Comparison of ENCODE assay signal across 30 mouse cellular contexts in the genomic region with DNA sequence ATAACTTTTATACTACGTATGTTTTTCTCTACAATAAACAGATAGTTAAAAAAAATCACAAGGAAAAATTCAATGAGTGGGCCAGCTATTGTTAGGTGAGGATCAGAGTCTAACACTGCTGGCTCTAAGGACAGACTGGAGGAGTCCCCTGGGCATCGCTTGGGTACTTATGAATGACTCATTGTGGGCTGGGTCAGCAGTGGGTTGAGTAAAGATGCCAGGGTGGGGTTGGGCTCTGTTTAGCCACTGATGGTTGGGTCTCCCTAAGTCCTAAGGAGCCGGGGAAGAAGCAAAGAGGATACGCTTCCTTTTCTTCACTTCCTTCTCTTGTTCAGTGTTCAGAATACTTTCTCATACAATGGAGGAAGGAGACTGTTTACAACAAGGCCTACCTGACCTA. TPM values are rescaled to one million over a fixed set of nuclear protein-coding genes. Genes with fewer than 3 reads are reported as not detected.
A peak's percentile ranks its signal among the peaks of the same experiment; 100 is the strongest.
DNase-seq lines count a peak whose midpoint lies in the region; ATAC-seq and TF ChIP-seq lines count a peak whose summit lies in the region.
"Had no signal": no experiment of that assay in that cellular context is flagged by ENCODE, and none has a peak within 500 bp of the region (broad histone marks: within the 10 kb centered on the region; RNA-seq: fewer than 3 reads in every experiment).

No protein-coding gene starts in this region.

- H3K4me3 ChIP-seq in myocyte = no peak overlapping the region
- H3K4me3 ChIP-seq: forebrain, embryonic 10.5 days; forebrain, embryonic 13.5 days; heart, embryonic 12.5 days; heart, embryonic 15.5 days; hindbrain, embryonic 10.5 days; hindbrain, embryonic 13.5 days had no signal

- peak overlapping the region; percentile 48 for H3K4me2 ChIP-seq in myocyte (ENCODE audit: low read depth)
- H3K4me2 ChIP-seq: forebrain, embryonic 13.5 days; heart, embryonic 12.5 days; heart, embryonic 15.5 days; hindbrain, embryonic 13.5 days had no signal

- H3K36me3 ChIP-seq in myocyte (ENCODE audit: control insufficient read depth, insufficient read depth) = no peaks in the 10 kb centered on the region
- H3K36me3 ChIP-seq: forebrain, embryonic 10.5 days; G1E; heart, embryonic 12.5 days; heart, embryonic 15.5 days; hindbrain, embryonic 10.5 days; hindbrain, embryonic 13.5 days had no signal

- H3ac ChIP-seq in myocyte (ENCODE audit: control insufficient read depth, insufficient read length) = no peak overlapping the region

- no peaks in the 10 kb centered on the region for H3K27me3 ChIP-seq in myocyte (ENCODE audit: control insufficient read depth, insufficient read depth, insufficient read length)
- H3K27me3 ChIP-seq: CH12.LX; forebrain, embryonic 13.5 days; heart, embryonic 12.5 days; heart, embryonic 15.5 days; hindbrain, embryonic 13.5 days had no signal

- peak; percentile 78 for ATAC-seq in granulocyte monocyte progenitor cell, adult 5-6 weeks (replicated peaks; ENCODE audit: poor library complexity, severe bottlenecking)
- ATAC-seq in cerebellum, adult (ENCODE audit: insufficient number of reproducible peaks, low FRiP score, low TSS enrichment) = no peak
- ATAC-seq in inflammation-experienced regulatory T-cells, adult 6 months = no peak
- ATAC-seq: forebrain, embryonic 13.5 days; forebrain, embryonic 16.5 days; hindbrain, embryonic 16.5 days; intestine, embryonic 16.5 days had no signal

- DNase-seq in 3134 (ENCODE audit: extremely low read depth, insufficient read length, low spot score) (peak; percentile 57), 416B (ENCODE audit: low read depth) (peak; percentile 29)
- DNase-seq in gastrocnemius, adult 18-20 months (ENCODE audit: low spot score) = no peak
- DNase-seq: adrenal gland, postnatal 10 days; adrenal gland, postnatal 36 days; B cell, adult 2 months; cerebellum, adult 11 months; cerebellum, adult 2 months; cerebellum, postnatal 14 days; gastrocnemius, postnatal 10 days; gastrocnemius, postnatal 36 days; heart, adult 11 months; heart, postnatal 10 days; heart, postnatal 36 days; kidney, adult 18-20 months had no signal

- no peaks in the 10 kb centered on the region for H3K79me2 ChIP-seq in myocyte (ENCODE audit: control insufficient read depth, insufficient read depth)

- no peak for TF ChIP-seq POLR2A in myocyte (IDR thresholded peaks at IDR 0.05; ENCODE audit: insufficient read length, low read depth)

TF ChIP-seq in myocyte, 11 proteins besides CTCF, POLR2A, EP300 and RAD21:
- TF ChIP-seq REST (IDR thresholded peaks at IDR 0.05; ENCODE audit: insufficient read depth, insufficient read length) (no peak), POLR2AphosphoS2 (IDR thresholded peaks at IDR 0.05; ENCODE audit: insufficient read length, low read depth) (no peak), MYOG (IDR thresholded peaks at IDR 0.05; ENCODE audit: control insufficient read depth in 1 of 3, insufficient read depth in 1 of 3, insufficient read length in 2 of 3, low read depth in 2 of 3) (no peak), E2F4 (IDR thresholded peaks at IDR 0.05; ENCODE audit: insufficient read depth) (no peak), CEBPB (IDR thresholded peaks at IDR 0.05; ENCODE audit: insufficient read depth, poor library complexity, severe bottlenecking) (no peak), TCF3 (IDR thresholded peaks at IDR 0.05; ENCODE audit: insufficient read length, low read depth) (no peak), TCF12 (IDR thresholded peaks at IDR 0.05; ENCODE audit: insufficient read depth, poor library complexity, severe bottlenecking) (no peak), MYOD1 (IDR thresholded peaks at IDR 0.05; ENCODE audit: control insufficient read depth in 1 of 3, insufficient read length in 2 of 3, low read depth in 2 of 3) (no peak), USF1 (IDR thresholded peaks at IDR 0.05; ENCODE audit: low read depth) (no peak), MAX (IDR thresholded peaks at IDR 0.05; ENCODE audit: low read depth) (no peak), SRF (IDR thresholded peaks at IDR 0.05; ENCODE audit: control insufficient read depth, insufficient read length, low read depth) (no peak)

RNA-seq across cellular contexts. Expression of a gene that starts 22.3 kb away (rescaled TPM):
- 33.0 and 52.9 TPM in 2 replicates for total RNA-seq in granulocyte monocyte progenitor cell, adult 5-6 weeks (2014; fragmentation: Nextera tagmentation)
- total RNA-seq in granulocyte monocyte progenitor cell, adult 5-6 weeks (2017) = 12.3 and 13.5 TPM in 2 replicates
- polyA plus RNA-seq in myocyte (2012; fragmentation: generic; extraction: Trizol) = 7.1 TPM
- polyA plus RNA-seq in inflammation-experienced regulatory T-cells, adult 6 months (2017; shearing (Covaris generic)) = 10 to 100 TPM; 54.1 to 77.8 (median 69.3) TPM
- 10 to 100 TPM; 35.2 to 37.9 TPM for total RNA-seq in gastrocnemius, adult 18-20 months (2021)
